Mouse (Mus musculus): ENCODE results near the gene Vegfb.

DNA sequence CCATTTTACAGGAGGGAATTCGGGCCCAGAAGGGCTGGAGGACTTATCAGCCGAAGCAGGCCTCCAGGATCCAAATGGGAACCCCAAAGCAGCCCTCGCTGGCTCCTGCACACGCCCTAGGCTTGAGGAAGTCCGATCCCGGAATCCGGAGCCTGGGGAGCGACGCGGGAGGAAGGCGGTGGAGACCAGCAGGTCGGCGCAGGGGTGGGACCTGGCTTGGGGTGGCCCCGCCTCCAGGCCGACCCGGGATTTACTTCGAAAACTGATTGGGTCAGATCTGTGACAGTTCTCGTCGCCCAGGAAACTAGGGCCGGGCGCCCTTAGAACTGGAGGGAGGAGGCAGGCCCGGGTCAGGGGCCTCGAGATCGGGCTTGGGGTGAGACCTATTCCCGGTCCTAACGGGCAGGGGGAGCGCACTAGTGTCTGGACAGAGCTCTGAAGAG lies 45.2 kb downstream of the Vegfb start, which contains the start of gene Gpr137:
- peak; percentile 50 for TF ChIP-seq POLR2A (IDR thresholded peaks at IDR 0.05; ENCODE audit: low read depth, low read length)
- no peak for TF ChIP-seq CTCF (conservative IDR thresholded peaks at IDR 0.05; ENCODE audit: insufficient read depth, insufficient read length, low read depth, low read length)
